Mouse (Mus musculus) olfactory bulb, adult 2 months (tissue): ENCODE data around the gene Myadml2.

Experiments used
- CTCF ChIP-seq: fragments of 200-500 bp; IDR thresholded peaks from 2 replicates; pipeline ENCODE4 v1.5.1; 2012; ENCODE audit warnings: low read depth, mild to moderate bottlenecking, low read length, moderate library complexity; ENCODE audit not compliant: insufficient read depth
- POLR2A ChIP-seq: fragments of 200-500 bp; IDR thresholded peaks from 2 replicates; pipeline ENCODE4 v1.6.1; 2012; ENCODE audit warnings: mild to moderate bottlenecking, low read depth, low read length, moderate library complexity; ENCODE audit not compliant: insufficient read depth

DNA sequence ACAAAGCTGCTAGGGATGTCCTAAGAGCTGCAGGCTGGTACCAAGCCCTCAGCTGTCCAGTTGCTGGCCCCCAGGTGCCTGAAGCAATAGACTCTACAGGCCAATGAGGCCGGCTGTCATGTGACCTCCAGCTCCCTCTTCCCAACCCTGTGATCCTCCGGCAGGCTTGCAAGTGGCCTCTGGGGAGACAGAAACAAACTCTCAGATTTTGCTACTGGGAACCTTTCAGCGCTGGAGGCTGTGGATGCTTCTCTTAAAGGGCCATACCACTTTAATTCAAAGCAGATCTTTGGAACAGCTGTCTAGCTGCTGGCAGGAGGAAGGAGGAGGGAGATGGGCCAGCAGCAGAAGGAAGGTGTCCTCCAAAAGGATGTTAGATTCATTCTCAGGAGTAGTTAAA lies 18.7 kb upstream of the Myadml2 start:
- no peak for TF ChIP-seq POLR2A
- no peak for TF ChIP-seq CTCF
